Mouse (Mus musculus) mouse trophoblast stem cell (cell line): ENCODE measurements around the gene Ntn5.

Experiments
- in situ Hi-C, 2 experiments: fragments of 300-500 bp; cut with MseI, MboI; formaldehyde crosslinking; loops; 2 replicates in 1 of 2; 3 replicates in 1 of 2; pipeline ENCODE4 v1.15.1; 2025

Gene Ntn5

DNA sequence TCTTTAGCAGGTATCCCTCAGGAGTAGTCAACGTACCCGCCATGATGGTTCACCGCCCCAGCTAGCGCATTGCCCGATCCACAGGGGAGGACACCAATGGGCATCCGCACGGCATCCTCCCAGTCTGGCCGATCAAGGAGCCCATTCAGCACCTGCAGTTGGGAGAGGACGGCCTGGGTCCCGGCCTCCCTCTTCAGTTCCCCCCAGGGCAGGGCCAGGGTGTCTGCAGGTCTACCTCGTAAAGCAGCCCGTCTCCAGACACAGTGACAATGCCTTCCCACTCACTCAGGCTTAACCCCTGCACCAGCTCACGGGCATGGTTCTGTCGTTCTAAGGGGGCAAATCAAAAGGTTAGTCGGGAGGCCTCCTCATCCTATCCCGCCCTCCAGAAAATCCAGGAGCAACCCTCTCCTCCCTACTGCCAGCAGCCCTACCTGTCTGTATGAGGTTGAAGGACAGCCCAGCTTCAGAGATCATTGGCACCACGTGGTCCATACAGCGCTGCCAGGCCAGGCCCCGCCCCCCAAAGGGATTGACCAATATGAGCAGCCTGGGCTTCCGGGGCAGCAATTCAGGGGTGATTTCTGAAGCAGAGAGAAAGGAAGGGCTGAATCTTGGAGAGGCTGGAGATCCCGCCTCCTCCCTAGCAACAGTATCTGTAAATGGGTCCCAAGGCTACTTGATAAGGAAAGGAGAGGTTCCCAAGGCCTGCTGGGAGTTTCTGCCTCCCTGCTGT lies 28.4 kb downstream of the Ntn5 start:
- in situ Hi-C loops: no loop called here

DNA sequence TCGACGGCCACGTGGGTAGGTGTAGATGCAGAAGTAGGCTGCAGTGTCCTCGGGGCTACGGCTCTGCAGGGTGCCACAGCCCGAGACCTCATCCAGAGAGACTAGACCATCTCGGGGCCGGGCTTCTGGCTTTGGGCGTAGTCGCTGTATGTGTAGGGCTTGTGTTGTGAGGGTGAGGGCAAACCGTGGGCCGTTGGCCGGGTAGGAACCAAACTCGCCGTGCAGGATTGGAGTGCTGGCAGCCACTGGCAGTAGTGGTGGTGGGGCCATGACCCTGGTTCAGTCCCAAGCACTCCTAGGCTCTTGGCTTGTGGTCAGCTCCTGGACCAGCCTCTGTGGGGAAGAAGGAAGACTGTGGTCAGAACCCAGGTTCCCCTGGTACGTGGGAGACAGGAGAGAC lies 29.6 kb downstream of the Ntn5 start:
- in situ Hi-C loops: no loop called here

DNA sequence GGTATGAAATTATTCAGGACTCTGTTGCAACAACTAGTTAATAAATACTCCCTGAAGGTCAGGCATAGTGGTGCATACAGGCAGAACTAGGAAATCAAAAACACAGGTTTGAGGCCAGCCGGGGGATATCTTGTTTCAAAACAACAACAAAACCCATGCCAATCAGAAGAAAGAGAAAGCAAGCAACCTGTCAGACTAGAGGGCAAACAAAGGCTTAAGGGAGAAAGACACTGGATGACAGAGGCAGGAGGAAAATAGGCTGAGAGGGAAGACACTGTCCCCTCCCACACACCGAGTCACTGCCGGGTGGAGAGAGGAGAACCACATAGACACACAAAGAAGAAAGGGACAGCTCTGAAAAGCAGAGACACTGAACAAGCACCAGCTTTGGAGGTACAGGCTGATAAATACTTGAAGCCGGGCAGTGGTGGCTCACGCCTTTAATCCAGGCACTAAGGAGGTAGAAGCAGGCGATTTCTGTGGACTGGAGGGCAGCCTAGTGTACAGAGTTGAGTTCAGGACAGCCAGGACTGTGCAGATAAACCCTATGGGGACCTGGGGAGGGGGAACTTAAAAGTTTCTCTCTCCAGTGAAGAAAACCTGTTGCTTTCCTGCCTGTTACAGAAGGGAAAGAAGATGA lies 30.2 kb downstream of the Ntn5 start:
- in situ Hi-C loops: no loop called here

GRCm38 (mm10) chr7:45714630-45715089 lies 30.8 kb downstream of the Ntn5 start:
- in situ Hi-C loops: no loop called here

- in situ Hi-C loops: no loop called here
Measured at GRCm38 (mm10) chr7:45715090-45715708, 31.4 kb downstream of the Ntn5 start, which contains the start of gene Rpl18. Gene Rpl18 (plus strand): TSS chr7:45715457.

DNA sequence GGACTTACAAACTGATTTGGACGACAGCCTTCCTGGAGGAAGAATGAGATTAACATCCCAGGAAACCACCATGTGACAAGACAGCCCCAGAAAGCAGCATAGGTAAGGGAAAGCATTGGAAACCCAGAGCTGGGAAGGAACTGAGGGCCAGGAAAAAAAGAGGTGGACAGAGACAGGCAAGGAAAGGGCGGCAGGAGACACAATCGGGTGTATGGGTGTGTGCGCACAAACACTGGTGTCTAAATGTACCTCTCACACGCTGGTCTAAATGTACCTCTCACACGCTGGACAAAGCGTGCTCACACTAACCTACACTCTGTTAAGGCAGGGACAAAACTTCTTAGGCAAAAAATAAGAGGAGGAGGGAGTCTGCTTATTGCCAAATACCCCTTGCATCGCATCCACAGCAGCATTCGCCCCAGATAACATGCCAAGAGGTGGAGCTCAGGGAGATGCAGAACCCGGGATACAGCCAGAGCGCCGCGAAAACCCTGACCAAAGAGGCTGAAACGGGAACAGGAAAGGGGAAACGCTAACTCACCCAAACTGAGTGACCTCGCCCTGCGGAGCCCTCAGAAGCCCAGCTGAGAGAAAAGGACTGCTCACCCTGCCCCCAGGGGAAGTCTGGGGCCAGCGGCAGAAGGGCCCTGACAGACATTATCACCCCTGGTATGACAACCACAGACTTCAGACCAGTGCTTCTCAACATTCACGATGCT lies 32.1 kb downstream of the Ntn5 start:
- in situ Hi-C loops: no loop called here

- in situ Hi-C loops: no loop called here
Measured at GRCm38 (mm10) chr7:45716460-45716857, 32.6 kb downstream of the Ntn5 start.

DNA sequence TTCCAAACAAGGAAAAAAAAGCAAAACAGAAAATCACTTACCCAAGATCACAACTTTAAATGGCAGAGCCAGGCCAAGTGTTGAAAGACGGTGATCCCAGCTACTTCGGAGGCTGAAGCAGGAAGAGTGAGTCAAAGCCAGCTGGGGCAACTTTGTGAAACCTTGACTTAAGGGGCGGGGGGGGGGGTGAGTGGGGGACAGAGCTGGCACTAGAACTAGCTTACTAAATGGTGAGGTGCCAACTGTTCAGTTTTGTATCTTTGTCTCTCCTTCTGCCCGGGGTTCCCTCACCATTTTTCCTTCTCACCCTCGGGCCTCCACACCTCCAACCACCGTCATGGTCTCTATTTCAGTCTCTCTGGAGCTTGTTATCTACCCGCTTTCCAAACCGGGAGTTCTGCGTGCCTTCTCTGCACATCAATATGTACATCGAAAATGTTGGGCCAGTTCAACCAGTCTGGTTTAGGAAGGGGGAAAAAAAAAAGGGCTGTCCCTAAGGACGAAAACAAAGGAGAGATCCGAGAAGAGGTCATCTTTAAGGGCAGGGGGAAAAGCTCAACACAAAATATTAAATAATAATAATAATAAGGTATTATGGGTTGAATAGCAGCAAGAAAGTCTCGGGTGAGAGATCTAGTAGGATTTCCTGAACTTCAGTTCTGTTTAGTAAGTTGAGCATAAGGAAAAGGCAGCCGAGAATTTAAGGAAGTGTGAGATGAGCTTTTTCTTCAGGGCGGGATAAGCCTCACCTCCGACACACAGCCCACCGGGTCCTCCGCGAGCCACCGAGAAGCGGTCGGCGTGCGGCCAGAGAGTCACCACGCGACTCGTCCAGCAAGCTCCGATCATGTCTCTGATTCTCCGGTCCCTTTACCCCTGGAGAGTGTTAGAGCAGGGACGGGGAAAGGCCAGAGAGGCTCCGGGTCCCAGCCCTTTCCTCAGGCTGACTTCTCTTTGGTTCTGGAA lies 33.4 kb downstream of the Ntn5 start:
- in situ Hi-C loops: no loop called here

DNA sequence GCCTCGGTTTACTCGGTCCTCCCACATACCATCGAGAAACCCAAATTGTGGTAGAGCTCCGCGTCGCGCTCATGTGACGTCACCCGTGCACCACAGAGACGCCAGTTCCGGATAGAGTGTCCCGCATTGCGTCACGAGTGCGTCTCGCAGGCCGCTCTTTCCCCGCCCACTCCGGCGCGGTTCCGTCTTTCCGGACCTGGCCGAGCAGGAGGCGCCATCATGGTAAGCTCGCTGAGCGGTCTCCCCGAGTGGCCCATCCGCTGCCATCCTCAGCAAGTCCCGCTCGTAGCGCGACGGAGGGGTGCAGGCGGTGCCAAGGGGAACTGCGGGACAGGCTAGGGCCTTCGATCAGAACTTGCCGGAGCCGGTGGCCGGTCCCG lies 34.1 kb downstream of the Ntn5 start, which contains the start of gene Sphk2:
TSS of gene Sphk2 (minus strand) at position 85 of the 380 bp plus-strand sequence.
- in situ Hi-C loops: no loop called here

GRCm38 (mm10) chr7:45718331-45718730 lies 34.5 kb downstream of the Ntn5 start:
- in situ Hi-C loops: no loop called here

GRCm38 (mm10) chr7:45719180-45719579 lies 35.4 kb downstream of the Ntn5 start:
- in situ Hi-C loops: no loop called here

- in situ Hi-C loops: no loop called here
Measured at GRCm38 (mm10) chr7:45719738-45720412, 36.1 kb downstream of the Ntn5 start.

GRCm38 (mm10) chr7:45720413-45721233 lies 36.8 kb downstream of the Ntn5 start, which contains the start of gene Fam83e:
Gene Fam83e (plus strand): TSS chr7:45721212.
- in situ Hi-C loops: no loop called here

DNA sequence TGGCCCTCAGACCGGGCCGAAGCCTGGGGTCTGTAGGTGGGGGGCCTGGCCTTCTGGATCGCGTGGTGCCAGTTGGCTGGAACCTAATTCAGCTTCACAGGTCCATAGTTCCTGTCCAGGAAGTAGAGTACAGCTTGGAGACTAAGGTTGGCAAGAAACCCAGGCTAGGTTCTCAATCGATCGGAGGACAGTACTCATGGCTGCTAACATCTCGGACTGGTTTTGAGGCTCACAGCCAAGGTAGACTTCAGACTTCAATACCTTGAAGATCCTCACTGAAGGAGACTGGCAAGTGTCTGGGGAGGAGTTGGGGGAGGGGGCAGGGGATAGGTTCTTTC lies 37.4 kb downstream of the Ntn5 start:
- in situ Hi-C loops: no loop called here

DNA sequence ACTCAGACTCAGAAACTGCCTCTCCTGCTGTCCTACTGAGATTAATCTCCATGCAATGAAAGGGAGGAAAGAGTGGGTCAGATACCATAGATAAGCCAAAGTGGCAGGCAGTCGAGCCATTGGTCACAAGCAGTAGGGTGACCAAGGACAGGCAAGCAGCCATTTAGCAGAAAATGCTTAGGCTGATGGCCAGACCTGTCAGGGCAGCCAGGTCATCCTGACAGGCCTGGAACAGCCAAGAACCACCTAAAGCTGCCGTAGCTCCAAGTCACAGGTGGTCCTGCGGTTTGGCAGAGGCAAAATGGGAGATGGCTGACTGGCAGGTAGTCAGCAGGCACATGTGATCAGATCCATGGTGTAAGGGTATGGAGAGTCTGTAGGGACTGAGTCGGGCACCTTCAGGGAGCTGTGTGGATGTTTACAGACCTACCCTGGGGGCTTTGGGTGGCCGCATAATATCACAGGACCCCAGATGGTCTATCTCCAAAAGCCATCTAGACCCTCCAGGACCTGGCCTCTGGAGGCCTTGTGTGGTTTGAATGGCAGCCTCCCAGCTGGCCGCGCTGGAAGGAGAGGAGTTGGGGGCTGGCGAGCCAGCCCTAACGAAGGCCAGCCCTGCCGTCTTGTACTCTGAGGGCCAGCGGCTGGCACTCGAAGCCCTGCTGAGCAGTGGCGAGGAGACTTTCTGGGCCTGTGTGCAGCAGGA lies 38.0 kb downstream of the Ntn5 start:
- in situ Hi-C loops: no loop called here

DNA sequence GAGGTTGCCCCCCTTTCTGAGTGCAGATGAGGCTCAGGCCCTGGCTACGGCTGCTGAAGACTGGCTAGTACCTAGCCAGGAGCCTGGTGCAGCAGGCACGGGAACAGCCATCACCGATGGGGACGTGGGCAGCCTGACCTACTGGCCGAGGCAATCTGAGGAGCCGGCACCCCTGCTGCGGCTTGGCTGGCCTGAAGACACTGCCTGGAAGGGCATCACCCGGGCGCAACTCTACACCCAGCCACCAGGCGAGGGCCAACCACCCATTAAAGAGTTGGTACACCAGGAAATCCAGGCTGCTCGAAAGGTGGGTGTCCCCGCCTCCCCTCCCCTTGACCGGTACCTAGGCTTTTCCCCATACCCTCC lies 38.5 kb downstream of the Ntn5 start:
- in situ Hi-C loops: no loop called here

DNA sequence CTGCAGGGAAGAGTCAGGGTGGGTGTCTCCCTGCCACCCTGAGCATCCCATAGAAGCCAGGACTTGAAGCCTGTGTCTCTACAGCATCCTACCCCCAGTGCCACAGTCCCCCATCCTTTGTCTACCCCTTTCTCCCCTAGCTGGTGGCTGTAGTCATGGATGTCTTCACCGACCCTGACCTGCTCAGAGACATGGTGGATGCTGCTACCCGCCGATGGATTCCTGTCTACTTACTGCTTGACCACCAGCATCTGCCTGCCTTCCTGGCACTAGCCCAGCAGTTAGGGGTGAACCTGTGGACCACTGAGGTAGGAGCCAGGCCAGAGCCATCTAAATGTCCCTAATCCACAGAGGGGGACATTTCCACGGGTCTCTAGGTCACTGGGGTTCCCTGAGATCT lies 39.5 kb downstream of the Ntn5 start:
- in situ Hi-C loops: no loop called here

- in situ Hi-C loops: no loop called here
Measured at GRCm38 (mm10) chr7:45723781-45724180, 40.0 kb downstream of the Ntn5 start.

- in situ Hi-C loops: no loop called here
Measured at GRCm38 (mm10) chr7:45725151-45725550, 41.3 kb downstream of the Ntn5 start.
